Mouse (Mus musculus) heart, adult 2 months (tissue): ENCODE measurements around the gene Arl5c. TPM values are rescaled to one million over a fixed set of nuclear protein-coding genes. Genes with fewer than 3 reads are reported as not detected.

Source experiments
- DNase-seq, 2 experiments: peaks; one replicate each; pipeline ENCODE4 v3.0.0; 2021
- H3K27ac ChIP-seq: fragments of 200-600 bp; 2 replicates; pipeline ENCODE4 v1.8.1; 2022
- H3K27me3 ChIP-seq: fragments of 200-500 bp; 2 replicates; pipeline ENCODE4 v1.6.1; 2012; ENCODE audit warnings: mild to moderate bottlenecking, low read length, inconsistent platforms, mixed read lengths; ENCODE audit not compliant: control insufficient read depth, insufficient read depth
- H3K36me3 ChIP-seq: fragments of 200-500 bp; 2 replicates; pipeline ENCODE4 v1.6.1; 2012; ENCODE audit warnings: low read length, inconsistent platforms; ENCODE audit not compliant: control insufficient read depth, insufficient read depth
- H3K4me1 ChIP-seq: fragments of 200-500 bp; 2 replicates; pipeline ENCODE4 v1.6.1; 2011; ENCODE audit warnings: low read length; ENCODE audit not compliant: control insufficient read depth, insufficient read depth
- H3K4me3 ChIP-seq: fragments of 200-600 bp; 2 replicates; pipeline ENCODE4 v1.8.1; 2022
- H3K79me2 ChIP-seq: fragments of 200-500 bp; replicated peaks from 2 replicates; pipeline ENCODE4 v1.6.1; 2012; ENCODE audit warnings: mild to moderate bottlenecking, inconsistent platforms, low read length, moderate library complexity, mixed read lengths; ENCODE audit not compliant: control insufficient read depth, insufficient read depth
- H3K9ac ChIP-seq: fragments of 200-500 bp; 2 replicates; pipeline ENCODE4 v1.6.1; 2012; ENCODE audit warnings: low read depth, mild to moderate bottlenecking, control low read depth, inconsistent platforms, low read length, mixed read lengths
- CTCF ChIP-seq: fragments of 200-600 bp; IDR thresholded peaks from 2 replicates; pipeline ENCODE4 v1.8.1; 2022; ENCODE audit warnings: antibody characterized with exemption, mild to moderate bottlenecking, moderate library complexity
- EP300 ChIP-seq: fragments of 200-500 bp; IDR thresholded peaks from 2 replicates; pipeline ENCODE4 v1.6.1; 2011; ENCODE audit warnings: low read depth, low read length, control low read depth; ENCODE audit not compliant: insufficient read depth
- POLR2A ChIP-seq: fragments of 200-500 bp; IDR thresholded peaks from 2 replicates; pipeline ENCODE4 v1.6.1; 2011; ENCODE audit warnings: mild to moderate bottlenecking, low read depth, low read length, control low read depth; ENCODE audit not compliant: insufficient read depth
- WGBS: fragments of 180-500 bp; shearing (Covaris S2); methylation state at CpG from one replicate; pipeline ENCODE4 v1.1.7; 2018; 5-methylcytosine and 5-hydroxymethylcytosine counted together
- intact Hi-C: fragments of 180-260 bp; cut with DNase I; formaldehyde crosslinking; loops from one replicate; pipeline ENCODE4 v1.15.1; 2025
- polyA plus RNA-seq: library from polyadenylated mRNA; depleted of rRNA; stranded (reverse); fragments of >200 nt; gene quantifications from 2 replicates; pipeline ENCODE4 v1.2.3, GENCODE M21; 2012
- total RNA-seq, 2 experiments: library from RNA; stranded (reverse); gene quantifications; 2 replicates each; pipeline ENCODE4 v1.2.3; 2021

The Arl5c gene
- total and polyA plus RNA-seq, 3 experiments, result 0.66 to 2.8 (median 0.70) TPM

DNA sequence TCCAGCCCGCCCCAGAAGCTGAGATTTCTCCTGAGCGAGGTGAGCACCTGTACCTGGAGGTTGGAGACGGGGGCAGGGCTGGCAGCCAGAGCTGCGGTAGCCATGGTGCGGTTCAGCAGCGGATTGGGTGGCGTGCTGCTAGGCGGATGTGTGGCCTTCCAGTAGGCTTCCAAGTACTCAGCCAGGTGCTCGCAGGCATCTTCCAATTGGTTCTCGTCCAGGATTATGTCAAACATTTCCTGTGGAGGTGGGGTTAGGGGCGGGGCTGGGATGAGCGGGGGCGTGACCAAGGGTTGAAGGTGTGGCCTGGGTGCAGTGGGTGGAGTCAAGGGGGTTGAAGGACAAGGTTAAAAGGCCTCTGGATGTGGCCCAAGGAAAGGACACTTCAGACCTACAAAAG lies 9.1 kb upstream of the Arl5c start:
- Histone ChIP-seq H3K79me2 (no peaks in the 10 kb centered on the region), H3K4me3 (no peak overlapping the region), H3K9ac (no peak overlapping the region), H3K4me1 (peaks cover 4% of the 10 kb centered on the region), H3K27me3 (no peaks in the 10 kb centered on the region), H3K27ac (no peak overlapping the region; the same call in 1 of the 2 replicates), H3K36me3 (no peaks in the 10 kb centered on the region)
- intact Hi-C loops, result no loop called here
- WGBS, result 66% methylated on average over 13 of the region's 13 CpGs
- DNase-seq, result no peak
- TF ChIP-seq POLR2A, result no peak
- TF ChIP-seq EP300, result no peak
- TF ChIP-seq CTCF, result no peak

- Histone ChIP-seq H3K4me1 (peaks cover 4% of the 10 kb centered on the region), H3K36me3 (no peaks in the 10 kb centered on the region), H3K4me3 (no peak overlapping the region), H3K27ac (no peak overlapping the region), H3K79me2 (no peaks in the 10 kb centered on the region), H3K9ac (no peak overlapping the region), H3K27me3 (no peaks in the 10 kb centered on the region)
- TF ChIP-seq CTCF (no peak), POLR2A (no peak), EP300 (no peak)
- intact Hi-C loops, result no loop called here
- 73% methylated on average over 8 of the region's 8 CpGs for WGBS
- no peak for DNase-seq
Measured at GRCm38 (mm10) chr11:98004161-98004560, 8.2 kb upstream of the Arl5c start.

GRCm38 (mm10) chr11:98003171-98003671 lies 7.2 kb upstream of the Arl5c start:
- Histone ChIP-seq H3K4me1 (peaks cover 4% of the 10 kb centered on the region), H3K4me3 (peak overlapping the region; percentile 26; the same call in 1 of the 2 replicates), H3K9ac (no peak overlapping the region), H3K79me2 (no peaks in the 10 kb centered on the region), H3K27me3 (no peaks in the 10 kb centered on the region), H3K36me3 (no peaks in the 10 kb centered on the region), H3K27ac (no peak overlapping the region)
- TF ChIP-seq EP300 (no peak), POLR2A (no peak), CTCF (no peak)
- WGBS, result 63% methylated on average over 17 of the region's 17 CpGs
- intact Hi-C loops, result no loop called here
- no peak for DNase-seq

DNA sequence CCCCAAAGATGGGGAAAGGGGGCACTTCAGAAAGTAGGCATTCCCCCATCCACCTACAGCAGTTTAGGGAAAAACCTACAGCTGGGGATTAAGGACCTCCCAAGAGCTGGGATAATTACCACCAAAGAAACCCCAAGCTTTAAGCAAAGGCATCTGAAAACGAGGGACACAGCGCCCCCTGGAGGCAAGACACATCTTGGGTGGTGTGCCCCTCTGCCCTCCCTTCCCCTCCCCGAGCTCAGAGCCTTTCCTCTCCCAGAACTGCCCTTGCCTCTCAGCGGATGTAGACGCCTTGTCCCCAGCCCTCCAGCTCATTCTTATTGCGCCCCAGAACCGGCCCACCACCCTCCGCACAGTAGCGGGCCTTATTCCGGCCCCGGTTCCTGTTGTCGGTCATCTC lies 6.6 kb upstream of the Arl5c start:
- 20% methylated on average over 12 of the region's 12 CpGs for WGBS
- peak; percentile 76 to 83 for DNase-seq
- TF ChIP-seq POLR2A (no peak), EP300 (no peak), CTCF (peak; percentile 90)
- Histone ChIP-seq H3K27me3 (no peaks in the 10 kb centered on the region), H3K4me3 (peak overlapping the region; percentile 26; the same call in 1 of the 2 replicates), H3K9ac (no peak overlapping the region), H3K36me3 (no peaks in the 10 kb centered on the region), H3K27ac (no peak overlapping the region), H3K79me2 (no peaks in the 10 kb centered on the region), H3K4me1 (peaks cover 4% of the 10 kb centered on the region)
- intact Hi-C loops, result no loop called here

- Histone ChIP-seq H3K27me3 (no peaks in the 10 kb centered on the region), H3K4me1 (peaks cover 4% of the 10 kb centered on the region), H3K27ac (no peak overlapping the region), H3K4me3 (no peak overlapping the region), H3K36me3 (no peaks in the 10 kb centered on the region), H3K79me2 (no peaks in the 10 kb centered on the region), H3K9ac (no peak overlapping the region)
- intact Hi-C loops, result no loop called here
- WGBS, result 67% methylated on average over 6 of the region's 6 CpGs
- TF ChIP-seq POLR2A (no peak), CTCF (no peak), EP300 (no peak)
- no peak for DNase-seq
Measured at GRCm38 (mm10) chr11:98001986-98002385, 6.0 kb upstream of the Arl5c start.

GRCm38 (mm10) chr11:98001351-98001824 lies 5.4 kb upstream of the Arl5c start:
- no peaks in the 10 kb centered on the region for H3K79me2 ChIP-seq
- no peak for TF ChIP-seq POLR2A
- TF ChIP-seq CTCF, result no peak
- no peak for TF ChIP-seq EP300
- 48% methylated on average over 11 of the region's 11 CpGs for WGBS
- H3K4me3 ChIP-seq, result no peak overlapping the region
- H3K27ac ChIP-seq, result no peak overlapping the region
- H3K36me3 ChIP-seq, result no peaks in the 10 kb centered on the region
- no peak overlapping the region for H3K9ac ChIP-seq
- peaks cover 4% of the 10 kb centered on the region for H3K4me1 ChIP-seq
- no peak for DNase-seq
- intact Hi-C loops, result no loop called here
- no peaks in the 10 kb centered on the region for H3K27me3 ChIP-seq
